Mouse (Mus musculus): ENCODE data around the gene Ppm1a. TPM values are rescaled to one million over a fixed set of nuclear protein-coding genes. Genes with fewer than 3 reads are reported as not detected.
"Not testable (repeated sequence)": the region's sequence is repeated elsewhere in the genome, so short reads cannot be mapped to it uniquely, and the experiment has no call there.

The Ppm1a gene
- total RNA-seq, 2 experiments from 2014 or later: 185 to 193 TPM

GRCm38 (mm10) chr12:72761649-72762261, 4.5 kb downstream of the Ppm1a start:
- DNase-seq: peak; percentile 73

DNA sequence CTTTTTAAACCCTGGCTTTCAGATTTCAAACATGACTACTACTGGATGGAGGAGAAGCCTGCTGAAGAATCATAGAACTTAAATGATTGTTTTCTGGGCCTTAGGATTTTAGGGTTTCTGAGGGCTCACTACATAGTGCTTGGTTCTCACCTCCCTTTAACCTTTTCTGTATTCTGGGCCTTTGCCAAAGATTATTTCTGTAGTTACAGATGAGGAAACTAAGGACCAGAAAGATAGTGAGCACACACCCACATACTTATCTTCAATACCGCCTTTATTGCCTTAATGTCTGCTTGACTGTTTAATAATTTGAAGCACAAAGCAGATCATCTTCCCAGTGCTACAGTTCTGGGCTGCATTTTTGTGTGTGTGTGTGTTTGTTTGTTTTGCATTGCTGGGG, 5.2 kb downstream of the Ppm1a start:
- no peak for DNase-seq

GRCm38 (mm10) chr12:72763156-72763555, 5.9 kb downstream of the Ppm1a start:
- DNase-seq: no peak

- DNase-seq: no peak
These were observed 10.6 kb downstream of the Ppm1a start for GRCm38 (mm10) chr12:72767809-72768208.

GRCm38 (mm10) chr12:72768230-72768629, 11.0 kb downstream of the Ppm1a start:
- no peak for DNase-seq

DNA sequence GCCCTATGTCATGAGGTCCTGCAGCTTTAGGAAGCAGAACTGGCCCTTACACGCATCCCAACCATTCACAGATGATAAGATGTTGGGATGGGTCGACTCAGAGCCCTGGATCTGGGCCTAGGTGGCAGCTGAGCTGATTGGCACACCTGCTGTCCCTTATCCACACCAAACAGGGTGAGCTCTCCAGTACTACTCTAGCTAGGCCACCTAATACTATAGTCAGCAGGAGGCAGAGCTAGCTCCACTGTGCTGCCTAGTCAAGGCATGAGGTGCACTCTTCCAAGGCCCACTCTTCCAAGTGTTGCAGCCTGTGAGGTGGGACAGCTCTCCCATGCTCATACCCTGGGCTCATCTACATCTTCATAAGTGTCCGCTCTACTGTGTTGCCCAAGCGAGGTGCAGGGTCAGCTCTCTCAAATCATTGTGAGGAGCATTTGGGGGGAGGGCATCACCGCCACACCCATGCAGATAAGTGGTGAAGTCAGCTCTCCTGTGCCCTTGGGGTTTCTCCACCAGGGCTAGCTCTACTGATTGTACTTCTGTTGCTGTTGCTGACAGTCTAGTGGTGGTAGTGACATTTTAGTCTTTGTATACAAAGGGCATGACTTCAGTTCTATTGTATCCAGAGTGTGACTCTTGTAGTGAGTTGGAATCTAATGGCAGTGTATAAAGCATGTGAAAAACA, 12.4 kb downstream of the Ppm1a start:
- no peak for DNase-seq

DNA sequence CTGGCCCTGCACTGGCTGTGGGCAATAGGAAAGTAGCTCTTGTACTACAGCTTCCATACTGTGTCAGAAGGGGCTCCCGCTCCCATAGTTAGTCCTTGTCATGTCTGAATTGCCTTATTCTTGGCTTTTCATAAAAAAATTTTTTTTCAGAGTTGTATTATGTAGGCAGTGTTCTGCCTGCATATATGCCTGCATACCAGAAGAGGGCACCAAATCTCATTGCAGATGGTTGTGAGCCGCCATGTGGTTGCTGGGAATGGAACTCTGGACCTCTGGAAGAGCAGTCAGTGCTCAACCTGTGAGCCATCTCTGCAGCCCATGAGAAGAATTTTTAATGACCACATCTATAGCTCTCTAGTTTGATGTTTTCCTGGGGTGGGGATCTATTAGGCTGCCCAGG, 13.9 kb downstream of the Ppm1a start:
- no peak for DNase-seq

DNA sequence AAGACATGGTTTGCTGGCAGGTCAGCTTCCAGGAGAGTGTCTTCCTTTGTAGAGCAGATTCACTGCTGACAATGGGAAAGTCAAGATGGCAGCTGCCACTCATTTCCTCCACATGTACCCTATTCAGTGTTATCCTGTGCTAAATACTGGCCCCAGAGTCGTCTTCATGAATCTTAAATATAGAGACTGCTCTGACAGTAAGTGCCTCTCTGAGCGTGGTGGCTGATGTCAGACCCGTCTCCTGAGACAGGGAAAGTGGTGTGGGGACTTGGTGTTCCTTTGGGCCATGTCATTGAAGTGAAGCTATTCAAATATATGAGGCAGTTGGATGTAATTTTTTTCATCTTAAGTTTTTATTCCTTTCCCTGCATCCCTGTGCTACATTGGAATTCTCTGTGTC, 14.5 kb downstream of the Ppm1a start:
- DNase-seq: no peak

- DNase-seq: no peak
These were observed 16.7 kb downstream of the Ppm1a start for GRCm38 (mm10) chr12:72773921-72774320.

GRCm38 (mm10) chr12:72777244-72777643, 20.0 kb downstream of the Ppm1a start:
- DNase-seq: no peak

DNA sequence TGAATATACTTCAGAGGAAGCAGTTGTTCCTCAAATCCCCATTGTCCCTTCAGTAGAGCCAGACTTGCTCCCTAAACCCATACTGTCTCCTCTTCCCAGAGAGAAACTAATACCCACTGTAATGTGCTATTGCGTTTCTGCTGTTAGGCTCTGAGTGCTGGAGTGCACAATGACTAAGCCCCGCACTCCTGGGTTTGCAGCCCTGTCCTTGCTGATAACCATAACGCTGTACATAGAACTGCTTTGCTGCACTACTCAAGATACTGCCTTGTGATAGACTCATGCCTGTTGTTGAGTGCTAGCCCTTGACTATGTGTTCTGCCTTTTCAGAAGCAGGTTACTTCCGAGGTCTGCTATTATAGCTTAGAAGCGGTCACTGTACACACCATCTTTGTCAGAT, 22.9 kb downstream of the Ppm1a start:
- no peak for DNase-seq

DNA sequence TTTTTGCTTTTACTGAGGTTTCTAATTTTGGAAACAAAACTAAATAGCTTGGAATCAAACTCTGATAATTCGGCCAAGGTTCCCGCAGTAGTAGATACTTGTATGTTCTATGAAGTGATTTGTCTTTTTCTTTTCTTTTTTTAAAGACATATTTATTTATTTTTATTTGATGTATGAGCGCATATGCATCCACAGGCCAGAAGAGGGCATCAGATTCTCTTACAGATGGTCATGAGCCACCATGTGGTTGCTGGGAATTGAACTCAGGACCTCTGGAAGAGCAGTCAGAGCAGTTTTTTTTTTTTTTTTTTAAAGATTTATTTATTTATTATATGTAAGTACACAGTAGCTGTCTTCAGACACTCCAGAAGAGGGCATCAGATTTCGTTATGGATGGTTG, 25.5 kb downstream of the Ppm1a start:
- not testable (repeated sequence) for DNase-seq

GRCm38 (mm10) chr12:72785183-72785930, 28.1 kb downstream of the Ppm1a start:
- no peak for DNase-seq

- no peak for DNase-seq
These were observed 29.3 kb downstream of the Ppm1a start for GRCm38 (mm10) chr12:72786551-72786950.

DNA sequence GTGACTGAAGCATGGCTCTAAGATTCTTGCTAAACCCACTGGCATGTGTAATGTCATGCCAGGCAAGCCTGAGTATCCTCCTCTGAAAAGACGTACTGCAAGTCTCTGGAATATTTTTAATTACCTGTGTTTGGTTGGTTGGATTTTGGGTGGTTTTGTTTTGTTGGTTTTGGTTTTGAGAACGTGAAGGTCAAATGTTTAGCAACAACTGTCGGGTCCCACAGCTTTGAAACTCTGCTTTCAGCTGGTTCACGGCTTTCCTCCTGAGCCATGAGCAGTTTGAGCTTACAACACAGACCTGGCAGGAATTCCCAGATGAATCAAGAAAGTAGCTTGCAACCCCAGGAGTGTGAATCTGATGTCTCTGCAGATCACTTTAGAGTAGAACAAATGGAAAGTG, 29.7 kb downstream of the Ppm1a start:
- no peak for DNase-seq

- DNase-seq: no peak
These were observed 33.3 kb downstream of the Ppm1a start for GRCm38 (mm10) chr12:72790538-72790937.

DNA sequence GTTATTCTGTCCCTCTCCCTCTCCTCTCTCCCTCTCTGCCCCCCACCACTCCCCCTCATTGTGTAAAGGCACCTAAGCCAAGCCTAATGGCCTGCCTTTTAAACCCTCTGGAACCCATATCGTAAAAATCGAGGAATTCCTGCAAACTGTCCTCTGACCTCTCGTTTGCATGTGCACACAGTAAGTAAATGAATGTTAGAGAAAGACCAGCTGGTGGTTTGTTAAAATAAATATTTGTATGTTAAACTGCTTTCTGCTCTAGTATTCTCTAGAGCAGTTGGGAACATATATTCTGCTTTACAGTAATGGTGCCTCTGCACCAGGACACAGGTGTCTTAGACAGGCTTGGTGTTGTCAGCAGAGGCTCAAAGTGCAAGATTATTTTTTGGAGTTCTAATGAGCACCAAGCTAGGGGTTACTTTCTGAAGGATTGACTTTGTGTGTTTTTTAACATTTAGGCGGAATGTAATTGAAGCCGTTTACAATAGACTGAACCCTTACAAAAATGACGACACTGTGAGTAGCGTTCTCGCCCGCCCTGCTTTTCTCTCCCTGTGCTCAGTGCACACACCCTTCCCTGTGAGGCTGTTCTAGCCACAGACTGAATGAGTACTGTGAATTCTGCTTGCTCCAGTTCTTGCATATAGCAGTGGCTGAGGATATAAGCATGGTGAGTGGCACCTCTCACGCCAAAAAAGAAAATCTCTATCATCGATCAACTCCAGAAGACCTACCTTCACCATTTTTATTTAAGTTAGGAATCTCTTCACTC, 35.3 kb downstream of the Ppm1a start:
- DNase-seq: no peak

GRCm38 (mm10) chr12:72793983-72794382, 36.7 kb downstream of the Ppm1a start:
- DNase-seq: no peak

- no peak for DNase-seq
These were observed 52.5 kb downstream of the Ppm1a start for GRCm38 (mm10) chr12:72809798-72810197.

DNA sequence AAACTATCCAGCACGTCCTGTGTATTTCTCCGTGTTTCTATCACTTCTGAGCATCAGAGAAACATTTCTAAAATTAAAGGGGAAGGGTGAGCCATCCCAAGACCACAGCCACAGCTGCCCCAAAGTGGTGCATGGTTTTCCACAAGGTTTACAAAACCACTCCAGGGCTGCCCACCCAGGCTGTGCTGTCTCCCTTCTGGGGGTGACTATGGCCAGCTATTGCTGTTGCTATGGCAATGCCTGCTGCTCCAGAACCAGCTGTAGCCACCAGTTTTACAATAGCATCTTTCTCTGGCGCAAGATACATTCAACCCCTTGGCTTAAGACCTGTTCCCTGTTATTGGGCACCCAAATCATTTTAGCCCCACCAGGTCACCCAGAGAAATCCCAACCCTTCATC, 54.3 kb downstream of the Ppm1a start:
- no peak for DNase-seq

DNA sequence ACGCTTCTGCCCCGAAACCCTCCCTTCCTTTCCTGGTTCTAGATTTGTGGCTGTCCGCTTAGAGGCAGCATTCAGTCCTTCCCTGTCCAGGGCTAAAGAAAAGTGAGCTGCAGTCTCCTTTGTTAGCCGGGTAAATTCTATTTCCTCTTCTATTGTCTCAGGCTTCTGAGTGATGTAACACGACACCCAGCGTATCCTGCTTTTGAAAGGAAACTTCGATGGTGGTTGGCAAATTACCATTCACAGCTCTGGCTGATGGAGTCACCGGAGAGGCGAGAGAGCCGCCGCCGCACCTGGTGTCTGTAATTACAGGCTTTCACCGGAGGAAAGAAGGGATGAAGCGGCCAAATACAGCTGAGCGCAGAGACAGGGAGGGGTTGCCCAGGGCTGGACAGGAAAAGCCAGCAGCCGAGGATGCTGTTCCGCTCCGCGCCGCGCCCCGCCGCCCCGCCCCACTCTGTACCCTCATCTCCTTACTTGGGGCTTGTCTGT, 63.7 kb downstream of the Ppm1a start:
- peak; percentile 20 for DNase-seq

GRCm38 (mm10) chr12:72821589-72821988, 64.3 kb downstream of the Ppm1a start:
- no peak for DNase-seq

GRCm38 (mm10) chr12:72825656-72826055, 68.4 kb downstream of the Ppm1a start:
- no peak for DNase-seq

Measured in gastrocnemius, postnatal 10 days (tissue).